Mouse (Mus musculus) megakaryocyte, adult 5-6 weeks (primary cell): ENCODE data around the gene Emc4. TPM values are rescaled to one million over a fixed set of nuclear protein-coding genes. Genes with fewer than 3 reads are reported as not detected.
A peak's percentile ranks its signal among the peaks of the same experiment; 100 is the strongest.

Source experiments
- ATAC-seq: 2 replicates; pipeline ENCODE4 v1.8.0; 2016; ENCODE audit warnings: mild to moderate bottlenecking, inconsistent platforms; ENCODE audit not compliant: poor library complexity, severe bottlenecking
- total RNA-seq, 2 experiments: library from RNA; stranded (forward) in 1 of 2; stranded (reverse) in 1 of 2; fragments of 153-499, 151-499 nt in 1 of 2; fragments of 221-1000, 200-1000 nt in 1 of 2; gene quantifications; 2 replicates each; pipeline versions ENCODE4 v1.2.3 to v1.2.4; 2015 to 2017

Emc4 gene
- total RNA-seq (2015), result 60.0 and 65.6 TPM in 2 replicates
- total RNA-seq (2017), result 39.5 and 39.9 TPM in 2 replicates

- peak; percentile 95 for ATAC-seq
Observed at GRCm38 (mm10) chr2:112367726-112368673, at the start of gene Emc4. Gene Emc4, minus strand, starts transcription at chr2:112368027.

- no peak for ATAC-seq
Observed at GRCm38 (mm10) chr2:112407030-112407429, 39.2 kb upstream of the Emc4 start.

DNA sequence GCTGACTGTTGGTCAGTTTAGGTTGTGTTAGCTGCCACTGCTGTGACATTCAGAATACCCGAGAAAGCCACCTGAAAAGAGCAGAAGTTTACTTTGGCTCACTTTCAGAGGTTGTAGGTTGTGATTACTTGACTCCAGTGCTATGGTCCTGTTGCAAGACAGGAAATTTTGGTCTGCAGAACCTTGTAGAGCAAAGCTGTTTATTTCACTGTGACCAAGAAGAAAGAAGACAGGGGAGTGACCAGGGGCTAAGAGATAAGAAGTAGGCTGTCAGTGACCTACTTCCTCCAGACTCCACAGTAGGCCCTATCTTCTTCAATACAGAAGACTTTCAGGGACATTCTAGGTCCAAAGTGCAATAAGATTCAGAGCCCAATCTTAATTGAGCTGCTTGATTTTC, 28.8 kb upstream of the Emc4 start:
- ATAC-seq, result peak; percentile 64

DNA sequence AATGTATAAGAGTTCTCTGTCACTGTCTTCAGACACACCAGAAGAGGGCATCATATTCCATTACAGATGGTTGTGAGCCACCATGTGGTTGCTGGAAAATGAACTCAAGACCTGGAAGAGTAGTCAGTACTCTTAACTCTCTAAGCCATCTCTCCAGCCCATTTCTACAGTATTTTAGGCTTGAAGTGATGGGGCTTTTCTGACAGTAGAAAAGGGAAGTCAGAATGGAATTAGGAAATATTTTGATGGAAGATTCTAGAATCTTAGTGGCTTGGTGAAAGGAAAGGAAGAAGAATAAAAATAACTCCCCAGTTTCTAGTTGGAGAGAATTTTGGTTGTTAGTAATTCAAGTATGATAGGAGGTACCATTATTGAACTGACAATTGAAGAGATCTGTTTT, 26.1 kb upstream of the Emc4 start:
- peak; percentile 65 for ATAC-seq

DNA sequence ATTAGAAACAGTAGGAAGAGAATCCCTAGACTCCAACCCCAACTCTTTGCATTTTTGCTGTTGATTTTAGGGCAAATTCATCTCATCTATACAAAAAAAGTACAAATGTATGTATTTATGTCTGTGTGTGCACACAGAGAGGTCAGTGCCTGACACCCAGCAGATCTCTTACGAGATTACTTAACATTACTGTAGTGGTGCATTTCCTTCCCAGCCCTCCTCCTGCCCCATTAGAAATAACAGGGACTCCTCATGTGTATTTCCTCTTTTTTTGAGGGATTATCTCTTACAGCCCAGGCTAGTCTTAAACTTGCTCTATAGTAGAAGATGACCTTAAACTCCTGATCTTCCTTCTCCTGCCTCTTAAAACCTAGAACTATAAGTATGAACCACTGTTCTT, 24.9 kb upstream of the Emc4 start:
- ATAC-seq, result peak; percentile 58

GRCm38 (mm10) chr2:112391346-112392000, 23.6 kb upstream of the Emc4 start:
- ATAC-seq, result peak; percentile 45; the same call in 1 of the 2 replicates

- no peak for ATAC-seq
Observed at GRCm38 (mm10) chr2:112390843-112391242, 23.0 kb upstream of the Emc4 start.

DNA sequence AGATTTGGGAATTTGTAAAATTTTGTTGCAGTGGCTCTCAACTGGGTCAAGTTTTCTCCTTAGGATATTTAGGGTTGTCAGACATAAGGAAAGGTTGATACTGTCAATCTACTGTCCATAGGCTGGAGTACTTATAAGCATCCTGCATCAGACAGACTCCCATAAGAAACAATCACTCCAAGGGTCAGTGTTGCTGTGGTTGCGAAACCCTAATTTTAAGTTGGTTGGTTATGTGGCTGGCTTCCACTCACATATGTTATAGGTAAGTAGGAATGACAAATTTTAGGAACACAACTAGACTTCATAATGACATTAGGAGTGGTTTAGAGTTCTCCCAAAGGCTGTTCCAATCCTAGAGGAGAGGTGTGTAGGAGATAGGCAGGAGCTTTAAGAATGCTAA, 13.4 kb upstream of the Emc4 start:
- ATAC-seq, result no peak

GRCm38 (mm10) chr2:112380131-112380530, 12.3 kb upstream of the Emc4 start:
- no peak for ATAC-seq

GRCm38 (mm10) chr2:112378973-112379898, 11.4 kb upstream of the Emc4 start, which contains the start of gene Katnbl1:
Gene Katnbl1, plus strand, starts transcription at chr2:112379211.
- ATAC-seq, result peak; percentile 99

DNA sequence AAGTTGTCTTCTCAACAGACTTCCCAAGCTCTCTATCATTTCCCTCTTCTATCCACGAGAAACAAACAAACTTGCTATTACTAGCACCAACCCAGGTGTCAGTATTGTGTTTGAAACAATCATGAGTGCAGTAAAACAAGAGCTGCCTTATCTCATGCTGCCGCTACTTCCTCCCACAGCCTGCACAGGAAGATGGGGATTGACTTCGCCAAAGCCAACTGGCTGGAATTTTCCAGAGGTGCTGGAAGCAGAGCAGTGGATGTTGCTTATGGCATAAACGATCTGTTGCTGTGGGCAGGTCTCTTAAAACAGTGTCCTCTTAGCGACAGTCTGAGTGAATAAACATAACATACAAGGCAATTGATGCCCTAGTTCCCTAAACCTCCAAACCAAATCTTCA, 6.8 kb upstream of the Emc4 start:
- no peak for ATAC-seq

- no peak for ATAC-seq
Observed at GRCm38 (mm10) chr2:112373141-112373540, 5.3 kb upstream of the Emc4 start.

- no peak for ATAC-seq
Observed at GRCm38 (mm10) chr2:112369941-112370340, 2.1 kb upstream of the Emc4 start.

DNA sequence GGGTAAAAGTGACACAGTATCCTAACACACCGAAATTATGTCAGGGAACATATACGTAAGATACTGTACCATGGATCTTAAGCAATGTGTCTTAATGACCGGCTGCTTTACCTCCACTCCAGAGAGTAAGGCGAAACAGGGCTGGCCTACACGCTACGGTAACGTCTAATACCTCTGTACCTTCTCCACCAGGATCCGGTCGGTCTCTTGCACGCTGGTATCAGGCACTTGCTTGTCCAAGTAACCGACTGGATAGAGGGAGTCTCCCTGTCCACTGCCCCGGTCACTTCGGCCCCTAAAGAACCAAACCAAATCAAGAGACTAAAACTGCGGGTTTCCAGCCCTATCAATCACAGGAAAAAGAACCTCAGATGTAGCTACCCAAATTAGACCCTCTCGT, 605 bp downstream of the Emc4 start:
- peak; percentile 12; the same call in 1 of the 2 replicates for ATAC-seq

DNA sequence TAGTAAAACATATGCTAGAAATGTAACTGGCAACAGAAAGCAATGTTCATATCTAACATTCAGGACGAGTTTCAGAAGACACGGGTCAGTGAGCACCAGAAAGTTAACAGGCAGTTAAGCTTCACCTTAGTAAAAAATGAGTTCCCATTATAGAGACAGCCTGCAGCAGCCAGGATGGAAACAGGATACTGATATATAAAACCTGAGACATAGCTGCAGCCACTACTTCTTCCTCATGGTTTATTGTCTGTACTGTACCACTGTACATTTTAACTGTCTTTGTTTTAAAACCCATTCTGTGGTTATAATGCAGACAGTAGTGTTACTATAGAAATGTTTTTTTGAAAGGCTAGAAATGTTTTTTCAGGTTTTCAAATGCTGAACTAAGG, 7.1 kb downstream of the Emc4 start:
- ATAC-seq, result no peak

DNA sequence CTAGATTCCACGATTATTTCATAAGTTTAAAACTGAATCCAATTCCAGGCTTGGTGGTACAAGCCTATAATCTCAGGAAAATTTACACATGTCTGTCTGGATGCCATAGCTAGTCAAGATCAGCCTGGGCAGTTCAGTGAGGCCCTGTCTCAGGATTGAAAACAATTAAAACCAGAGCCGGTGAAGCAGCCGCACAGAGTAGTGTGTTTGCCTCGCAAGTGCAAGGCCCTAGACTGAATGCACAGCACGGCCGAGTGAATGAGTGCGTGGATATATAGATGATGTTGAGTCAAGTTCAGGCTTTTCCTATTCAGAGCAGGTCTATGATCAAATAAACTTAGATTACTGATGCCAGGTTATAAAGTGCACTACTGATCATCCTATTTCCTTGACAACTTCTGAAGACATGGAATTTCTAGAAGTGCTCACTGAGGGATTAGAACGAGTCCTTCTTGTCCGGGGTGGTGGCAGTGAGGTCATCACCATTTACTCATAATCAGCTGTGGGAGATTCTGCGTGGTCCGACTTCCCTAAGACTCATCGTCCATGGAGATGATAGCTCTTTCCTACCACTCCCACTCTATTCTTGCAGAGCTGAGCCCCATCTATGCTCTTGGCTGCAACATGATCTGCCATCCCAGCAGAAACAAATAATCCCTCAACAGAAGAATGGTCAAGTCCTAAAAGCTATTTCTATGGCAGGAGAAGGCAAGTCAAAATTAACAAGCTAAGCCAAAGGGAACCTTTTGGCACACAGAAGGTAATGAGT, 7.6 kb downstream of the Emc4 start:
- no peak for ATAC-seq

DNA sequence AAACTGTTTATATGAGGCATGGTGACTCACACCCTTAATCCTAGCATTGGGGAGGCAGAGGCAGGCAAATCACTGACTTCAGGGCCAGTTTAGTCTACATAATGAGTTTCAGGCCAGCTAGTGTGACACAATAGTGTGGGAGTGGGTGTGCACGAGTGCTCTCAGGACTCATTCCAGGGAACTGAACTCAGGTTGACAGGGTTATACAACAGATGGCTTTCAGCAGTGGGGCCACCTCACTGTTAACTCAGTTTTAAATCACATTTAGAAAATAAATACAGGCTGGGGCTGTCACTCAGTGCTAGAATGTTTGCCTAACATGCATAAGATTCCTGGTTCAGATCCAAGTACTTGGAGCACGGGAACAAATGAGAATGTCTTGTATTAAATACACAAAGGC, 8.2 kb downstream of the Emc4 start:
- ATAC-seq, result no peak

- no peak for ATAC-seq
Observed at GRCm38 (mm10) chr2:112353685-112354455, 14.0 kb downstream of the Emc4 start.

GRCm38 (mm10) chr2:112348246-112348645, 19.6 kb downstream of the Emc4 start:
- ATAC-seq, result no peak
